Mouse (Mus musculus) erythroblast, embryonic 14.5 days (primary cell): ENCODE data around the gene Tex101.

ENCODE experiments used
- GATA1 ChIP-seq: IDR thresholded peaks from 2 replicates; pipeline ENCODE4 v1.6.1; 2012; ENCODE audit warnings: low read length, inconsistent platforms, mixed read lengths
- TAL1 ChIP-seq: IDR thresholded peaks from 3 replicates; pipeline ENCODE4 v1.6.1; 2012; ENCODE audit warnings: low read length, inconsistent platforms, mixed read lengths

DNA sequence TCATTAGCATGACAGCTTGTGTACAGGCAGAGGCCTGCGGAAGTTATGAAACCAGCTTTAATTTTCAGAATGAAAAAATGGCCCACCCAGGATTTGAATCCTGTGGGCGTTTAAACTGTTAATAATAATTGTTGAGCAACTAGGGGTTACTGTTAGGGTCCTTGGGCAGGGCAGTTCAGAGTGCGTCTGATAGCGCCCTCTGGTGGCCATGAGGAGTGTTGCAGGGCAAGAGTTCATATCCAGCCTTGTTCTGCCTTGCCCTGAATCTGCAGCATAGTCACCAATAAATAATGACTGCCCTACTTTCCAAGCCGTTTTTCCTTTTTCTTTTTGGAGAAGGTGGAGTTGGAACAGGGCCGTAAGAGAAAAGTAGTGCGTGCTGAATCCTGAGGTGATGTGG lies 22.8 kb downstream of the Tex101 start:
- TF ChIP-seq GATA1, result no peak
- TF ChIP-seq TAL1, result no peak
